Mouse (Mus musculus): ENCODE measurements around the gene Cryzl1. TPM values are rescaled to one million over a fixed set of nuclear protein-coding genes. Genes with fewer than 3 reads are reported as not detected.

The Cryzl1 gene
- polyA plus RNA-seq, 1 experiment from 2014 or later: 40.9 TPM

- Histone ChIP-seq H3K9ac (no peak overlapping the region), H3K27ac (no peak overlapping the region), H3K27me3 (replicated peaks) (peaks cover 8% of the 10 kb centered on the region; the same call in 1 of the 2 replicates), H3K4me3 (no peak overlapping the region), H3K9me3 (replicated peaks) (no peaks in the 10 kb centered on the region), H3K4me1 (peaks cover 32% of the 10 kb centered on the region), H3K4me2 (no peak overlapping the region), H3K36me3 (no peaks in the 10 kb centered on the region)
- no peak for ATAC-seq
- WGBS (ENCODE audit: insufficient replicate concordance): 71% methylated on average over 7 of the region's 7 CpGs
Measured at GRCm38 (mm10) chr16:91762476-91762875, 33.7 kb upstream of the Cryzl1 start.

- Histone ChIP-seq H3K9me3 (replicated peaks) (no peaks in the 10 kb centered on the region), H3K27me3 (replicated peaks) (peaks cover 8% of the 10 kb centered on the region; the same call in 1 of the 2 replicates), H3K4me3 (no peak overlapping the region), H3K9ac (no peak overlapping the region), H3K4me2 (no peak overlapping the region), H3K36me3 (0 out of 2 replicates have a peak, but pooled peaks cover 3% of the 10 kb centered on the region), H3K4me1 (peaks cover 31% of the 10 kb centered on the region), H3K27ac (no peak overlapping the region)
- WGBS (ENCODE audit: insufficient replicate concordance): 31% methylated on average over 3 of the region's 3 CpGs
- no peak for ATAC-seq
Measured at GRCm38 (mm10) chr16:91761761-91762160, 33.0 kb upstream of the Cryzl1 start.

GRCm38 (mm10) chr16:91761202-91761601 is 32.4 kb upstream of the Cryzl1 start:
- no peak overlapping the region for H3K9ac ChIP-seq
- no peaks in the 10 kb centered on the region for H3K9me3 ChIP-seq (replicated peaks)
- H3K36me3 ChIP-seq: 0 out of 2 replicates have a peak, but pooled peaks cover 3% of the 10 kb centered on the region
- peaks cover 26% of the 10 kb centered on the region for H3K4me1 ChIP-seq
- no peak overlapping the region for H3K27ac ChIP-seq
- H3K27me3 ChIP-seq (replicated peaks): peaks cover 3% of the 10 kb centered on the region; the same call in 1 of the 2 replicates
- no peak for ATAC-seq
- H3K4me3 ChIP-seq: no peak overlapping the region
- 71% methylated on average over 9 of the region's 9 CpGs for WGBS (ENCODE audit: insufficient replicate concordance)
- H3K4me2 ChIP-seq: no peak overlapping the region

- 35% methylated on average over 6 of the region's 6 CpGs for WGBS (ENCODE audit: insufficient replicate concordance)
Measured at GRCm38 (mm10) chr16:91754957-91755356, 26.2 kb upstream of the Cryzl1 start.

GRCm38 (mm10) chr16:91753611-91754010 is 24.8 kb upstream of the Cryzl1 start:
- Histone ChIP-seq H3K4me3 (no peak overlapping the region), H3K4me2 (no peak overlapping the region), H3K36me3 (0 out of 2 replicates have a peak, but pooled peaks cover 3% of the 10 kb centered on the region), H3K9me3 (replicated peaks) (no peaks in the 10 kb centered on the region), H3K9ac (no peak overlapping the region), H3K4me1 (peaks cover 12% of the 10 kb centered on the region), H3K27me3 (replicated peaks) (peaks cover 8% of the 10 kb centered on the region; the same call in 1 of the 2 replicates), H3K27ac (no peak overlapping the region)
- 76% methylated on average over 4 of the region's 4 CpGs for WGBS (ENCODE audit: insufficient replicate concordance)
- ATAC-seq: no peak

More at GRCm38 (mm10) chr16:91754957-91755356, 26.2 kb upstream of the Cryzl1 start:
- no peaks in the 10 kb centered on the region for H3K9me3 ChIP-seq (replicated peaks)
- H3K27ac ChIP-seq: no peak overlapping the region
- no peak overlapping the region for H3K4me3 ChIP-seq
- ATAC-seq: no peak
- H3K4me2 ChIP-seq: no peak overlapping the region
- 0 out of 2 replicates have a peak, but pooled peaks cover 3% of the 10 kb centered on the region for H3K36me3 ChIP-seq
- H3K9ac ChIP-seq: no peak overlapping the region
- peaks cover 8% of the 10 kb centered on the region; the same call in 1 of the 2 replicates for H3K27me3 ChIP-seq (replicated peaks)
- peaks cover 12% of the 10 kb centered on the region for H3K4me1 ChIP-seq

- ATAC-seq: no peak
Measured at GRCm38 (mm10) chr16:91751644-91752385, 23.0 kb upstream of the Cryzl1 start.

GRCm38 (mm10) chr16:91747567-91747966 is 18.8 kb upstream of the Cryzl1 start:
- Histone ChIP-seq H3K27ac (peak overlapping the region; percentile 57), H3K36me3 (no peaks in the 10 kb centered on the region), H3K27me3 (replicated peaks) (peaks cover 6% of the 10 kb centered on the region; the same call in 1 of the 2 replicates), H3K9ac (no peak overlapping the region), H3K4me2 (no peak overlapping the region), H3K4me3 (no peak overlapping the region), H3K9me3 (replicated peaks) (no peaks in the 10 kb centered on the region), H3K4me1 (peaks cover 7% of the 10 kb centered on the region; the same call in 1 of the 2 replicates)
- ATAC-seq: peak; percentile 81
- 76% methylated on average over 6 of the region's 6 CpGs for WGBS (ENCODE audit: insufficient replicate concordance)

More at GRCm38 (mm10) chr16:91751644-91752385, 23.0 kb upstream of the Cryzl1 start:
- Histone ChIP-seq H3K4me1 (peaks cover 12% of the 10 kb centered on the region), H3K9ac (no peak overlapping the region), H3K27me3 (replicated peaks) (peaks cover 8% of the 10 kb centered on the region; the same call in 1 of the 2 replicates), H3K4me2 (no peak overlapping the region), H3K4me3 (no peak overlapping the region), H3K9me3 (replicated peaks) (no peaks in the 10 kb centered on the region), H3K36me3 (0 out of 2 replicates have a peak, but pooled peaks cover under 1% of the 10 kb centered on the region), H3K27ac (no peak overlapping the region)
- 76% methylated on average over 13 of the region's 13 CpGs for WGBS (ENCODE audit: insufficient replicate concordance)

GRCm38 (mm10) chr16:91746101-91746950 is 17.6 kb upstream of the Cryzl1 start:
- Histone ChIP-seq H3K4me2 (no peak overlapping the region), H3K36me3 (no peaks in the 10 kb centered on the region), H3K4me1 (peaks cover 7% of the 10 kb centered on the region), H3K9me3 (replicated peaks) (no peaks in the 10 kb centered on the region), H3K9ac (no peak overlapping the region), H3K4me3 (no peak overlapping the region), H3K27me3 (replicated peaks) (peaks cover 5% of the 10 kb centered on the region; the same call in 1 of the 2 replicates), H3K27ac (no peak overlapping the region)
- WGBS (ENCODE audit: insufficient replicate concordance): 67% methylated on average over 14 of the region's 14 CpGs
- ATAC-seq: no peak

GRCm38 (mm10) chr16:91743055-91743454 is 14.3 kb upstream of the Cryzl1 start:
- no peaks in the 10 kb centered on the region for H3K9me3 ChIP-seq (replicated peaks)
- no peak overlapping the region for H3K27ac ChIP-seq
- no peak overlapping the region for H3K4me2 ChIP-seq
- peaks cover 11% of the 10 kb centered on the region; the same call in 1 of the 2 replicates for H3K27me3 ChIP-seq (replicated peaks)
- ATAC-seq: no peak
- H3K4me3 ChIP-seq: no peak overlapping the region
- H3K9ac ChIP-seq: no peak overlapping the region
- H3K4me1 ChIP-seq: peaks cover 19% of the 10 kb centered on the region
- no peaks in the 10 kb centered on the region for H3K36me3 ChIP-seq
- WGBS (ENCODE audit: insufficient replicate concordance): 63% methylated on average over 7 of the region's 7 CpGs

- peaks cover 27% of the 10 kb centered on the region for H3K27me3 ChIP-seq (replicated peaks)
- no peak overlapping the region for H3K4me2 ChIP-seq
- no peak overlapping the region for H3K27ac ChIP-seq
- H3K4me1 ChIP-seq: peaks cover 31% of the 10 kb centered on the region
- ATAC-seq: no peak
- H3K9ac ChIP-seq: no peak overlapping the region
- H3K9me3 ChIP-seq (replicated peaks): no peaks in the 10 kb centered on the region
- WGBS (ENCODE audit: insufficient replicate concordance): 46% methylated on average over 7 of the region's 7 CpGs
- H3K36me3 ChIP-seq: no peaks in the 10 kb centered on the region
- H3K4me3 ChIP-seq: no peak overlapping the region
Measured at GRCm38 (mm10) chr16:91740918-91741255, 12.1 kb upstream of the Cryzl1 start.

- Histone ChIP-seq H3K27ac (no peak overlapping the region; the same call in 1 of the 2 replicates), H3K9me3 (replicated peaks) (no peaks in the 10 kb centered on the region), H3K27me3 (replicated peaks) (peaks cover 32% of the 10 kb centered on the region), H3K9ac (no peak overlapping the region), H3K4me1 (peaks cover 31% of the 10 kb centered on the region), H3K4me3 (no peak overlapping the region), H3K4me2 (no peak overlapping the region), H3K36me3 (no peaks in the 10 kb centered on the region)
- no peak for ATAC-seq
- 44% methylated on average over 8 of the region's 8 CpGs for WGBS (ENCODE audit: insufficient replicate concordance)
Measured at GRCm38 (mm10) chr16:91740184-91740917, 11.6 kb upstream of the Cryzl1 start.

All from liver, embryonic 12.5 days (tissue).